Mouse (Mus musculus) brain, embryonic 14.5 days (tissue): ENCODE data around the gene Fstl3.

Source experiments
- CTCF ChIP-seq: fragments of 200-500 bp; IDR thresholded peaks from 2 replicates; pipeline ENCODE4 v1.5.1; 2012; ENCODE audit warnings: inconsistent platforms, mild to moderate bottlenecking, moderate library complexity, borderline replicate concordance; ENCODE audit not compliant: insufficient read depth, insufficient read length; ENCODE audit errors: extremely low read depth
- POLR2A ChIP-seq: fragments of 200-500 bp; IDR thresholded peaks from 2 replicates; pipeline ENCODE4 v1.6.1; 2012; ENCODE audit warnings: mild to moderate bottlenecking, inconsistent platforms, borderline replicate concordance; ENCODE audit not compliant: poor library complexity, insufficient read depth, insufficient read length, severe bottlenecking; ENCODE audit errors: extremely low read depth

DNA sequence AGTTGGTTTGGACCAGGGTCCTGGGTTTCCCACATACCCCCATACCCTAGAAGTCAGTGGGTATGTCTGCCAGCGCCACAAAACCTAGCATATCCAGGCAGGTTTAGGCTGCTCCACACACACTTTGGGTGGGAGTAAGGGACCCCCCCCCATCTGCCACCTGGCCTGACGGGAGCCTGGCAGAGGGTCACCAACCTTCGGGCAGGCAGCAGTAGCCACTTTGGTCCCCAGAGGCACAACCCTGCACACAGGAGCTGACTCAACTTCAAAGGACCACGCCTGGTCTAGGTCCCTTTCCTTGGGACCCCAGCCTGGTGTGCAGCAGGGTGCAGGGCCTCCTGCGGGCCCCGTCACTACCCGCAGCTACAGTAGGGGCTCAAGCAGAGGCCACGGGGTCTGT is 43.2 kb downstream of the Fstl3 start:
- TF ChIP-seq POLR2A = no peak
- TF ChIP-seq CTCF = no peak
